Mouse (Mus musculus): ENCODE data around the gene Baz1a. TPM values are rescaled to one million over a fixed set of nuclear protein-coding genes. Genes with fewer than 3 reads are reported as not detected.
"Not testable (repeated sequence)": the region's sequence is repeated elsewhere in the genome, so short reads cannot be mapped to it uniquely, and the experiment has no call there.

Gene Baz1a
- total and polyA plus RNA-seq, 3 experiments: 41.7 to 95.0 (median 56.0) TPM

- dilution Hi-C loops (cut with MboI; ENCODE audit: extremely low pct_ligation_motif_present, extremely low pct_unique_long_range_greater_than_20kb, low sequenced_read_pairs): no loop called here
- TF ChIP-seq E2F4 (IDR thresholded peaks at IDR 0.05; ENCODE audit: insufficient replicate concordance, low read depth, low read length) (no peak), CHD2 (IDR thresholded peaks at IDR 0.05; ENCODE audit: low read length) (no peak), JUN (IDR thresholded peaks at IDR 0.05; ENCODE audit: insufficient read depth, low read depth, low read length) (no peak)
- peaks cover 5% of the 10 kb centered on the region for H3K9me3 ChIP-seq (replicated peaks; ENCODE audit: low read length)
- in situ Hi-C loops (cut with MboI; ENCODE audit: low pct_ligation_motif_present, low pct_unique_long_range_greater_than_20kb, low sequenced_read_pairs): no loop called here
- H3K27ac ChIP-seq (ENCODE audit: insufficient read depth, low read depth): no peak overlapping the region
- H3K4me2 ChIP-seq (ENCODE audit: insufficient read depth, low read depth, poor library complexity, severe bottlenecking): no peak overlapping the region
- H3K36me3 ChIP-seq (replicated peaks in 1 of 2; ENCODE audit: control insufficient read depth in 1 of 2, insufficient read depth in 1 of 2, low read length in 1 of 2): no peaks in the 10 kb centered on the region
- H3K79me2 ChIP-seq (replicated peaks; ENCODE audit: control insufficient read depth, extremely low read depth, insufficient read depth, poor library complexity, severe bottlenecking): no peaks in the 10 kb centered on the region
- H3K4me3 ChIP-seq (replicated peaks in 1 of 3; ENCODE audit: low read depth in 2 of 3, low read length in 2 of 3, poor library complexity in 1 of 3): no peak overlapping the region
- no peaks in the 10 kb centered on the region for H3K4me1 ChIP-seq (ENCODE audit: control insufficient read depth in 1 of 2, insufficient read depth in 2 of 2)
- DNase-seq (ENCODE audit: extremely low read depth): no peak
- H3K9ac ChIP-seq (ENCODE audit: insufficient read depth, low read depth): no peak overlapping the region
- H3K27me3 ChIP-seq (replicated peaks): no peaks in the 10 kb centered on the region
Measured at GRCm38 (mm10) chr12:55004396-55004795, 9.8 kb downstream of the Baz1a start.

DNA sequence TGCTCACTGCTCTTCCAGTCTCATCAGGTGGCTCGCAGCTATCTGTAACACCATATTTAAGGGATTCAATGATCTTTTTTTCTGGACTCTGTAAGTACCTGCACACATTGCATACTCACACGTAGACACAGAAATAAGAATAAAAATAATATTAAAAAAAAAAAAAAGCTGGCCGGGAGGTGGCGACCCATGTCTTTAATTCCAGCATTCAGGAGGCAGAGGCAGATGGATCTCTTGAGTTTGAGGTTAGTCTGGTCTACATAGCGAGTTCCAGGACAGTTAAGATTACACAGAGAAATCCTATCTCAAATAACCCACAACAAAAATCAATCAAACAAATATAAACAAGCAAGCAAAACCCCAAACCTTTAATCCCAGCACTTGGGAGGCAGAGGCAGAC is 10.3 kb downstream of the Baz1a start:
- Histone ChIP-seq H3K79me2 (replicated peaks; ENCODE audit: control insufficient read depth, extremely low read depth, insufficient read depth, poor library complexity, severe bottlenecking) (no peaks in the 10 kb centered on the region), H3K4me3 (replicated peaks in 1 of 3; ENCODE audit: low read depth in 2 of 3, low read length in 2 of 3, poor library complexity in 1 of 3) (no peak overlapping the region), H3K4me2 (ENCODE audit: insufficient read depth, low read depth, poor library complexity, severe bottlenecking) (no peak overlapping the region), H3K36me3 (replicated peaks in 1 of 2; ENCODE audit: control insufficient read depth in 1 of 2, insufficient read depth in 1 of 2, low read length in 1 of 2) (no peaks in the 10 kb centered on the region), H3K9me3 (replicated peaks; ENCODE audit: low read length) (peaks cover 5% of the 10 kb centered on the region), H3K27me3 (replicated peaks) (no peaks in the 10 kb centered on the region), H3K4me1 (ENCODE audit: control insufficient read depth in 1 of 2, insufficient read depth in 2 of 2) (peaks cover 0 to 5% of the 10 kb centered on the region in 2 experiments; a peak in 2 of 4 replicates), H3K27ac (ENCODE audit: insufficient read depth, low read depth) (no peak overlapping the region), H3K9ac (ENCODE audit: insufficient read depth, low read depth) (no peak overlapping the region)
- TF ChIP-seq PAX5 (IDR thresholded peaks at IDR 0.05; ENCODE audit: low read length): no peak
- dilution Hi-C loops (cut with MboI; ENCODE audit: extremely low pct_ligation_motif_present, extremely low pct_unique_long_range_greater_than_20kb, low sequenced_read_pairs) (no loop called here), in situ Hi-C loops (cut with MboI; ENCODE audit: low pct_ligation_motif_present, low pct_unique_long_range_greater_than_20kb, low sequenced_read_pairs) (no loop called here)
- DNase-seq (ENCODE audit: extremely low read depth): no peak

DNA sequence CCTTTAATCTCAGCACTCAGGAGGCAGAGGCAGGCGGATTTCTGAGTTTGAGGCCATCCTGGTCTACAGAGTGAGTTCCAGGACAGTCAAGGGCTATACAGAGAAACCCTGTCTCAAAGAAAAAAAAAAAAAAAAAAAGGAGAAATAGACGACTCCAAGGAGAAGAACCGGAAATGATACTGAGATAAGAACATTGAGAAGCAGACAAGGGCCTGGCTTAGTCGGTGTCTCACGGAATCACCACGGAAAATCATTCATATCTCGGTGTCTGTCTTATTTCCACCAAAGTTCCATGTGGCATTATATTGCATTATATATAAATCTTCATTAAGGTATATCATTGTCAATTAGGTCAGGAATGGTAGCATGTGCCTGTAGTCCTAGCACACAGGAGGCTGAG is 11.6 kb downstream of the Baz1a start:
- H3K4me3 ChIP-seq (replicated peaks in 1 of 3; ENCODE audit: low read depth in 2 of 3, low read length in 2 of 3, poor library complexity in 1 of 3); H3K27ac ChIP-seq (ENCODE audit: insufficient read depth, low read depth); H3K27me3 ChIP-seq (replicated peaks); H3K79me2 ChIP-seq (replicated peaks; ENCODE audit: control insufficient read depth, extremely low read depth, insufficient read depth, poor library complexity, severe bottlenecking); DNase-seq (ENCODE audit: extremely low read depth); in situ Hi-C loops (cut with MboI; ENCODE audit: low pct_ligation_motif_present, low pct_unique_long_range_greater_than_20kb, low sequenced_read_pairs); H3K4me2 ChIP-seq (ENCODE audit: insufficient read depth, low read depth, poor library complexity, severe bottlenecking); H3K36me3 ChIP-seq (replicated peaks in 1 of 2; ENCODE audit: control insufficient read depth in 1 of 2, insufficient read depth in 1 of 2, low read length in 1 of 2); dilution Hi-C loops (cut with MboI; ENCODE audit: extremely low pct_ligation_motif_present, extremely low pct_unique_long_range_greater_than_20kb, low sequenced_read_pairs); H3K9ac ChIP-seq (ENCODE audit: insufficient read depth, low read depth); H3K9me3 ChIP-seq (replicated peaks; ENCODE audit: low read length): not testable (repeated sequence)
- H3K4me1 ChIP-seq (ENCODE audit: control insufficient read depth in 1 of 2, insufficient read depth in 2 of 2): peaks cover 10 to 18% of the 10 kb centered on the region in 2 experiments

DNA sequence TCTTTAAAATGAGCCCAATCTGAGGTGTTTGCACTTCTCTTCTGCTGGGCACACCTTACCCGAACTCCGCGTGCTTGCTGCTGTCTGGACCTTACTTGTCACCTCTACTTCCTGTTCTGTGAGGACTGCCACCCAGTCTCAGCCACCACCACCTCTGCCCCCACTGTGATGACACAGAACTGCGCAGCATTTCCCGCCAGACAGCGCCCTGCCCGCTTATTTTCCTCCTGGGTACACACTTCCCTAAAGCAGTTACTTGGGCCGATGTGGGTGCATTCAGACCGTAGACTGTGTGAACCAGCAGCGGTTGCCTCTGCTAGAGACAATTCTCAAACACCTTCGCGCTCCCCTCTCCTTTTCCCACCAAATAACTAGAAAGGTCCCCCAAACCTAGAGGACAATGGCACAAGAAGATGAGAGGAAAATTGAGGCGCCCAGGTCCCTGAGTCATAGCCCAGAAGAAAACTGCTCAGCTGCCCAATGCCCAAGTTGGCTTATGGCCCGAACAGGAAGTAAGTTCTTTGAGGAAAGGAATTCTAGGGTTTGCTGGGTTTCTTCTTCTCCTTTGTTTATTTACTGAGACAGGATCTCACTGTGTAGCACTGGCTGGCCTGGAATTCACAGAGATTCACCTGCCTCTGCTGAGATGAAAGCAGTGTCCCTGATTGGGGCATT is 15.0 kb downstream of the Baz1a start:
- H3K9me3 ChIP-seq (replicated peaks; ENCODE audit: low read length): no peaks in the 10 kb centered on the region
- peaks cover 10 to 33% of the 10 kb centered on the region in 2 experiments for H3K4me1 ChIP-seq (ENCODE audit: control insufficient read depth in 1 of 2, insufficient read depth in 2 of 2)
- peak overlapping the region; percentile 27; the same call in 1 of the 2 replicates for H3K9ac ChIP-seq (ENCODE audit: insufficient read depth, low read depth)
- no peak overlapping the region for H3K4me3 ChIP-seq (replicated peaks in 1 of 3; ENCODE audit: low read depth in 2 of 3, low read length in 2 of 3, poor library complexity in 1 of 3)
- in situ Hi-C loops (cut with MboI; ENCODE audit: low pct_ligation_motif_present, low pct_unique_long_range_greater_than_20kb, low sequenced_read_pairs) (no loop called here), dilution Hi-C loops (cut with MboI; ENCODE audit: extremely low pct_ligation_motif_present, extremely low pct_unique_long_range_greater_than_20kb, low sequenced_read_pairs) (no loop called here)
- no peaks in the 10 kb centered on the region for H3K79me2 ChIP-seq (replicated peaks; ENCODE audit: control insufficient read depth, extremely low read depth, insufficient read depth, poor library complexity, severe bottlenecking)
- no peaks in the 10 kb centered on the region for H3K27me3 ChIP-seq (replicated peaks)
- no peak for DNase-seq (ENCODE audit: extremely low read depth)
- no peak overlapping the region for H3K27ac ChIP-seq (ENCODE audit: insufficient read depth, low read depth)
- H3K36me3 ChIP-seq (replicated peaks in 1 of 2; ENCODE audit: control insufficient read depth in 1 of 2, insufficient read depth in 1 of 2, low read length in 1 of 2): no peaks in the 10 kb centered on the region
- no peak overlapping the region; the same call in 1 of the 2 replicates for H3K4me2 ChIP-seq (ENCODE audit: insufficient read depth, low read depth, poor library complexity, severe bottlenecking)
- 0 out of 2 replicates have a peak, but pooled peaks have one; percentile 11 for TF ChIP-seq ETS1 (conservative IDR thresholded peaks at IDR 0.05; ENCODE audit: low read depth, low read length)
- TF ChIP-seq MEF2A (IDR thresholded peaks at IDR 0.05; ENCODE audit: borderline replicate concordance, low read depth, low read length): no peak
- TF ChIP-seq USF2 (conservative IDR thresholded peaks at IDR 0.05; ENCODE audit: low read depth, low read length): no peak
- no peak for TF ChIP-seq ZC3H11A (IDR thresholded peaks at IDR 0.05; ENCODE audit: low read depth, low read length)
- peak; percentile 38; the same call in 1 of the 2 replicates for TF ChIP-seq IRF4 (IDR thresholded peaks at IDR 0.05; ENCODE audit: low read depth, low read length)
- TF ChIP-seq CTCF (conservative IDR thresholded peaks at IDR 0.05 in 1 of 2, IDR thresholded peaks at IDR 0.05 in 1 of 2; ENCODE audit: low read depth in 2 of 2, low read length in 2 of 2): no peak
- no peak for TF ChIP-seq USF1 (IDR thresholded peaks at IDR 0.05; ENCODE audit: low read depth, low read length)
- TF ChIP-seq RAD21 (IDR thresholded peaks at IDR 0.05; ENCODE audit: low read depth, low read length): no peak
- peak; percentile 91; the same call in 1 of the 2 replicates for TF ChIP-seq E2F4 (IDR thresholded peaks at IDR 0.05; ENCODE audit: insufficient replicate concordance, low read depth, low read length)
- TF ChIP-seq ELF1 (IDR thresholded peaks at IDR 0.05; ENCODE audit: low read depth, low read length): peak; percentile 72
- TF ChIP-seq MYC (IDR thresholded peaks at IDR 0.05; ENCODE audit: low read depth, low read length): peak; percentile 83
- peak; percentile 64 for TF ChIP-seq POLR2A (IDR thresholded peaks at IDR 0.05; ENCODE audit: low read depth, low read length)
- TF ChIP-seq SIN3A (IDR thresholded peaks at IDR 0.05; ENCODE audit: low read length): peak; percentile 59; the same call in 1 of the 2 replicates
- peak; percentile 45; the same call in 1 of the 2 replicates for TF ChIP-seq HCFC1 (IDR thresholded peaks at IDR 0.05; ENCODE audit: low read depth, low read length)
- TF ChIP-seq MXI1 (IDR thresholded peaks at IDR 0.05; ENCODE audit: low read depth, low read length): peak; percentile 56; the same call in 1 of the 2 replicates
